Mouse (Mus musculus): Measurements from ENCODE around the gene Il22ra1.
"Not testable (repeated sequence)": the region's sequence is repeated elsewhere in the genome, so short reads cannot be mapped to it uniquely, and the experiment has no call there.

Gene Il22ra1

GRCm38 (mm10) chr4:135727817-135728216 is at the start of gene Il22ra1:
Gene Il22ra1, plus strand, starts transcription at chr4:135728172.
- DNase-seq (ENCODE audit: low spot score), result no peak

GRCm38 (mm10) chr4:135679316-135679715 is 48.7 kb upstream of the Il22ra1 start:
- DNase-seq (ENCODE audit: low spot score), result no peak

DNA sequence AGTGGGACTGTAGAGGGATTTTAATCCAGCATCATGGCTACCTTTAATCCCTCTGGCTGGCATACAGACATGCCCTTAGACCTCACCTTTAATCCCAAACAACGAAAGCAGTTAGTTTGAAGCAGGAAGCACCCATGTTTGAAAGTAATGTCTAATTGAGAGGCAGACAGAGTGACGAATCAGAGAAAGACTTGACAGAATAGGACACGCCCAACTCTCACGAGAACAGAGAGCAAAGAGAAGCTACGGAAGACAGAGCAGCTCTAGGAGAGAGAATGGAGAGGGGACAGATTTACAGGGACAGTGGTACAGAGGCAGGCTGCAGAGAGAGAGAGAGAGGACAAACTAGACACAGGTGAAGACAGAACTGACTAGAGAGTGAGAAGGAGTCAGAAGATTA is 46.2 kb upstream of the Il22ra1 start:
- DNase-seq (ENCODE audit: low spot score), result no peak

GRCm38 (mm10) chr4:135683553-135683952 is 44.4 kb upstream of the Il22ra1 start:
- no peak for DNase-seq (ENCODE audit: low spot score)

DNA sequence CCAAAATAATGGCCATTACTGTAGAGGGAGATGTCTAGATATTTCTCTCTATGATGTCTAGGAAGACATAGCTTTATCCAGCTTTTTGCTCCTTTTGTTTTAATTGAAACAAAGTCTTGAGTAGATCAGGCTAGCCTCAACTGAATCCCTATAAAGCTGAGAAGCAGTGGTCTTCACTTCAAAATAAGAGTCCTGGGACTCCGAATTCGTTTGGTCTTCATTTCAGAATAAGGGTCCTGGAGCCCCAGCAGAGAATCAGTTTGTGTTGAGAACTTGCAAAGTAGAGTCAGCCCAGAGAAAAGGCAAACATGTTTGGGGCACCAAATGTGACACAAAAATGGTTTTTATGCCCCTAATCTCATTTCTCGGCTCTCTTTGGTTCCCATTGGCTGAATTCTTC is 43.2 kb upstream of the Il22ra1 start:
- DNase-seq (ENCODE audit: low spot score), result no peak

GRCm38 (mm10) chr4:135685906-135686567 is 41.9 kb upstream of the Il22ra1 start, which contains the start of gene Ifnlr1:
Gene Ifnlr1, plus strand, starts transcription at chr4:135686287.
- DNase-seq (ENCODE audit: low spot score), result peak; percentile 15

DNA sequence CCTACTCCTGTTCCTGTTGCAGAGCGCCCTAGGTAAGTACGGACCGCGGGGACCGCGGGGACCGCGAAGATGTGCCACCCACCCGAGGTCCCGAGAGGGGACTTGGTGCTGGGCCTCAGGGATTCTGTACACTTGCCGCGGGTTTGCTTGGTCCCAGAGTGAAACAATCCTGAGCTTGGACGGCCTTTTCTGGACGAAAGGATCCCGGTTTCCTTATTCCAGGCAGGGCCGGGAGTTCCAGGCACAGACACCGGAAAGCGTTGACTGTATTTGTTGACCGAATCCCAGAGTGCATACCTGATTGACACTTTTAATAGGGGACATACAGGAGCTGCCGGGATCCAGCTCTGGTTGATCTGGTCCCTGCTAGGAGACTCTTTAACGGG is 41.4 kb upstream of the Il22ra1 start:
- no peak for DNase-seq (ENCODE audit: low spot score)

- no peak for DNase-seq (ENCODE audit: low spot score)
Measured at GRCm38 (mm10) chr4:135689797-135690196, 38.2 kb upstream of the Il22ra1 start.

DNA sequence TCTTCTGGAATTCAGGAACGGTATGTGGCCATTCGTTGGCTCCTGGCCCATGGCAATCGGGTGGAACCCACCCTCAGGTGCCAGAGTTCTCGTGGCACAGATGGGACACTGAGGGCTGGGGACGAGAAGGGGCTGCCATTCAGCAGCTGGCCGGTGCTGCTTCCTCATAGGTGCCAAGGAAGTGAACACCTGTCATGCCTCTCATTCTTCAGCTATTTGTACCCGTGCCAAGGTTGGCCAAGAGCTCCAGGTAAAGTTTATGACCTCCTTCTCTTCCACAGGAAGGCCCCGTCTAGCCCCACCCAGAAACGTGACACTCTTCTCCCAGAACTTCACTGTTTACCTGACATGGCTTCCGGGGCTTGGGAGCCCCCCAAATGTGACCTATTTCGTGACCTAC is 37.7 kb upstream of the Il22ra1 start:
- no peak for DNase-seq (ENCODE audit: low spot score)

DNA sequence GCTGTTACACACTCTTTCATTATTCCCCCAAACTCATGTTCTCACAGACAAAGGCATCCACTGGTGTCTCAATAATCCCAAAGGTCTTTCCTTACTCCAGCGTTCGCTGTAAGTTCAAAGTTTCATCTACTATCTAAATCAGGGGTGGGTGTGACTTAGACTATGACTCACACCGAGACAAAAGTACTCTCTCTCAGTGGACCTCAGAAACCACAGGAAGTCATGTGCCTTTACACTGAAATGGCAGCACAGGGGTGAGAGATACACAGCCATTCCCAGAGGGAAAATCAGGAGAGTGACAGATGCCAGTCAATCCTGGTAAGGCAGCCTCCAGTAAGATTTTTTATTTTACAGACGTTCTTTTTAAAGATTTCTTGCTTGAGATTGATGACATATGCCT is 35.1 kb upstream of the Il22ra1 start:
- no peak for DNase-seq (ENCODE audit: low spot score)

- no peak for DNase-seq (ENCODE audit: low spot score)
Measured at GRCm38 (mm10) chr4:135698498-135698897, 29.5 kb upstream of the Il22ra1 start.

GRCm38 (mm10) chr4:135703497-135703896 is 24.5 kb upstream of the Il22ra1 start:
- no peak for DNase-seq (ENCODE audit: low spot score)

DNA sequence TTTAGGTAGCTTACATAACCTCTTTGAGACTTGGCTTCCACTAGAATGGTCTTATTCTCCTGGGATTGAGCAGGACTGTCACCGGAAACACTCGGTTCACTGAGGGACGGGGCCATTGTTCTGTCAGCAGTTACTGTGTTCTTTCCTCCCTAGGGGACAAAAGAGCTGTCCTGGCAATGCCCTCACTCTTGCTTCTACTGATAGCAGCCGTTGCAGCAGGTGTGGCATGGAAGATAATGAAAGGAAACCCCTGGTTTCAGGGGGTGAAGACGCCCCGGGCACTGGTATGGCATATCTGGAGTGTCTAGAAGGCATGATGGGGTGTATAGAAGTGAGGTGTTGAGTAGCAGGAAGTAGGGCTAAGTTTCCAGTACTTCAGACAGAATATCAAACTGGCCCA is 24.0 kb upstream of the Il22ra1 start:
- no peak for DNase-seq (ENCODE audit: low spot score)

GRCm38 (mm10) chr4:135706045-135706444 is 21.9 kb upstream of the Il22ra1 start:
- DNase-seq (ENCODE audit: low spot score), result no peak

DNA sequence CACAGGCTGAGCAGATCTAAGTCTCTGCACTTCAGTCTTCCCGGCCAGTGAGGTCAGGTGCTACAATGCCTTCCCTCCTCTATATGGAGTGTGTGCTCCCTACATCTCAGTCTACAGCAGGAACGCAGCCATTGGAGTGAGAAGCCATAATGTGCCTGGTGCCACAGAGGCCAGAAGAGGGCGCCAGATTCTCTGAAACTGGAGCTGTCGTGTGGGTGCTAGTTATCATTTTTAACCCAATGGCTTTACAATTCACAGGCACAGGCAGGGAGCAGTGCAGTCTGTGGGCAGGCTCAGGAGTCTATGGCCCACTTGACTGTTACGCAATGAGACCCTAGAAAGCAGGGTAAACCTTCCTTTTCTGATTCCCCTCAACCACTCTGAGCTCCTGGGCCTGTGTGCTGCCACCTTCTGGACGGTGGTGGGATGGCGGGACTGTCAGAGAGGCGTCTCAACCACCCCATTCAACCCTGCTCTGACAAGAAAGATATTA is 18.9 kb upstream of the Il22ra1 start:
- DNase-seq (ENCODE audit: low spot score), result peak; percentile 77

DNA sequence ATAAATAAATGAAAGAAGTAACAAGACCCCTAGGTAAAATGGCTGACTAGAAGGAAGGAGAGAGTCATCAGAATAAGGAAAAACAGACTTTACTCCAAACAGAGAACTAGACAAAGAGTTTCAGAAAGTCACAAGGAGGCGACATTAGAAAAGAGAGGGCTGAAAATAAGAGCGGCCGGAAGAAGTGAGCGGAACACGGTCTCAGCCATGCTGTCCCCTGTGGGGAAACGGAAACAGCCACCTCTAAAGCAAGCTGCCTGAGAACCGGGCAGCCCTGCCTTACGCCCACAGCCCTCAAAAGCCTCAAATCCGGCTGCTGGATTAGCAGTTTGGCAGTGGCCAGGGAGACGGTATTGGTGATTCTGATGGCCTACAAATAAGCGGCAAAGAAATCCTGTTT is 18.4 kb upstream of the Il22ra1 start:
- no peak for DNase-seq (ENCODE audit: low spot score)

DNA sequence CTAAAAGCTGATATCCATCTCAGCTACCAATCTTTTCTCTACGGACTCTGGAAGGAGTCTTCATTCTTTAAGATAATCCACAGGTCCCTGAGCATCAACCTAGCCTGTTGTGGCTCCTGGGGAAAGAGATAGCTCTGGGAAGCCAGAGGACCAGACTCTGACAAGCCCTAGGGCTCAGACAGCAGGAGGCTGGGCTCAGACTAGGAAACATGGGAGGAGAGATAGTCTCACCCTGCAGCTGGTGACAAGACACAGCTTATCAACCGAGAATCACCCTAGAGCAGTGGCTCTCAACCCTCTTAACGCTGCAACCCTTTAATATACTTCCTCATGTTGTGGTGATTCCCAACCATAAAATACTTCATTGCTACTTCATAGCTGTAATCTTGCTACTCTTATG is 17.6 kb upstream of the Il22ra1 start:
- DNase-seq (ENCODE audit: low spot score), result no peak

DNA sequence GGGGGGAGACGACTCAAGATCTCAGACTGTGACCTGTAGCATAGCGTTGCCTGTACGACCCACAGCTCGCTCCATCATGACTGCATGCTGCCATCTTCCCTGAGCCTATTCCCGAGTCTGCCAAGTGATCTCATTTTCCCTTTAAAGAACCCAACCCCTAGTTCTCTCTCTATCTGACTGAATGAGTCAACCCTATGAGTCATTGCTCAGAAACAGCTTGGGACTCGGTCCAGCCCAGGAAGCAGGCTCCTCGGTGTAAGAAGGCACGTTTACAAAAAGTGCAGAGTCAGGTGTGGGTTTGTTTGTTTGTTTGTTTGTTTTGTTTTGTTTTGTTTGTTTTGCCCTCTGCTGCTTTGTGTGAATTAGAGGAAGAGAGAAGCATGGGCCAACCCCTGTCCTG is 13.2 kb upstream of the Il22ra1 start:
- DNase-seq (ENCODE audit: low spot score), result peak; percentile 15

GRCm38 (mm10) chr4:135716438-135716837 is 11.5 kb upstream of the Il22ra1 start:
- not testable (repeated sequence) for DNase-seq (ENCODE audit: low spot score)

DNA sequence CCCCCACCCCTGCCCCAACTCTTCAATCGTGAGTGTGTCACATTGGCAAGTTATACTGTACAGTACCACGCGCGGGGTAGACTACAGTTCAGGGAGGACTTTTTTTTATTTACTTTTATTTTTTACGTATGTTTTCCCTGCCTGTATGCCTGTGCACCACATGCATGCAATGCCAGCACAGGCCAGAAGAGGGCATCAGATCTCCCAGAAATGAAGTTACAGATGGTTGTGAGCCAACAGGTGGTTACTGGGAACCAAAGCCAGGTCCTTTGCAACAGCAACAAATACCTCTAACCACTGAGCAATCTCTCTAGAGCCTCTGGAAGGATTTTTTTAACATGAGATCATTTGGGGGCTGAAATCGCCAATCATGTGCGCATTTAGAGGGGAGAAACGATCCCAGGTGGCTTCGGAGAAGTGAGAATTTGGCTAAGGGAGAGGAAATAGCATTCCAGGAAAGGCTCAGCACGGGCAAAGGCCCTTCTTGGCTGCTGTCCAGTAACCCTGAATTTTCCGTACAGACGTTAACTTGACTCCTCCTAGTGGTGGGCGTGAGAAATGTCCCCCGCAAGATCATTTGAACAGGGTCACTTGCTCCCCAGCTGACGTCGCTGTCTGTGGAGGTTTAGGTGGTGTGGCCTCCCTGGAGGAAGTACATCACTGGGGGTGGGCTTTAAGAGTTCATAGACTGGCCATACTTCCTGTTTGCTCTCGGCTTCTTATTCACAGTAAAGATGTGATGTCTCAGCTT is 5.3 kb upstream of the Il22ra1 start:
- no peak for DNase-seq (ENCODE audit: low spot score)

GRCm38 (mm10) chr4:135726416-135726815 is 1.6 kb upstream of the Il22ra1 start:
- DNase-seq (ENCODE audit: low spot score), result no peak

DNA sequence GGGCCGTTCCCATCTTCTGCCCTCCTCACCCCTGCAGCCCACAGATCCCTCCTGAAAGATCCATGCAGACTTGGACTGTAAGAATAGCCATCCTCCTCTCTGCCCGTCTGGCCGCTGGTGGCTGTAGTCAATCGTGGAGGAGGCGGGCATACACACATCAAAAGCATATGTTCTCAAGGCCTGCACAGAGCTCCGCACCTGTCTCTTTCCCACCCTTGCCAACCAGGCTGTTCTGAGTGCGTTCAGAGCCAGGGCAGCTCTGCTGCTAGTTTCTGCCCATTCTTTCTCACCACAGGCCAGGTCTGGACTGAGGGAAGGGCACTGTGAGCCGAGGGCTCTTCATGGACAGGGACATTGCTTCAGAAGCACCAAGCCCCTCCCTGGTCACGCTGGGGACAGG is 2.2 kb downstream of the Il22ra1 start:
- DNase-seq (ENCODE audit: low spot score), result peak; percentile 36

GRCm38 (mm10) chr4:135730951-135731350 is 3.0 kb downstream of the Il22ra1 start:
- DNase-seq (ENCODE audit: low spot score), result no peak

GRCm38 (mm10) chr4:135733901-135734300 is 5.9 kb downstream of the Il22ra1 start:
- DNase-seq (ENCODE audit: low spot score), result peak; percentile 60
